Mouse (Mus musculus) heart, embryonic 12.5 days (tissue): ENCODE measurements around the gene Ifna6. TPM values are rescaled to one million over a fixed set of nuclear protein-coding genes. Genes with fewer than 3 reads are reported as not detected.

Experiments used
- ATAC-seq: fragments of 200-750 bp; cut with Nextera tagmentation; 2 replicates; pipeline ENCODE4 v1.8.0; 2017; ENCODE audit warnings: moderate TSS enrichment, moderate library complexity; ENCODE audit not compliant: insufficient number of reproducible peaks, low FRiP score
- H3K27ac ChIP-seq: fragments of 300-500 bp; sonication (generic); 2 replicates; pipeline ENCODE4 v1.5.1; 2016; ENCODE audit warnings: mild to moderate bottlenecking, moderate library complexity; ENCODE audit not compliant: poor library complexity, severe bottlenecking
- H3K27me3 ChIP-seq: fragments of 300-500 bp; sonication (generic); replicated peaks from 2 replicates; pipeline ENCODE4 v1.6.1; 2016; ENCODE audit warnings: mild to moderate bottlenecking, moderate library complexity
- H3K36me3 ChIP-seq: fragments of 300-500 bp; sonication (generic); 2 replicates; pipeline ENCODE4 v1.6.1; 2016; ENCODE audit warnings: mild to moderate bottlenecking, moderate library complexity
- H3K4me1 ChIP-seq: fragments of 300-500 bp; sonication (generic); replicated peaks from 2 replicates; pipeline ENCODE4 v1.6.1; 2016; ENCODE audit warnings: mild to moderate bottlenecking
- H3K4me2 ChIP-seq: fragments of 300-500 bp; sonication (generic); 2 replicates; pipeline ENCODE4 v1.6.1; 2016; ENCODE audit warnings: mild to moderate bottlenecking, moderate library complexity
- H3K4me3 ChIP-seq: fragments of 300-500 bp; sonication (generic); 2 replicates; pipeline ENCODE4 v1.5.1; 2016; ENCODE audit warnings: mild to moderate bottlenecking
- H3K9ac ChIP-seq: fragments of 300-500 bp; sonication (generic); 2 replicates; pipeline ENCODE4 v1.6.1; 2016; ENCODE audit warnings: mild to moderate bottlenecking, moderate library complexity
- H3K9me3 ChIP-seq: fragments of 300-500 bp; sonication (generic); replicated peaks from 2 replicates; pipeline ENCODE4 v1.6.1; 2016; ENCODE audit warnings: mild to moderate bottlenecking, moderate library complexity
- WGBS: fragments of 180-500 bp; shearing (Covaris S2); methylation state at CpG from one replicate; pipeline ENCODE4 v1.1.7; 2016; 5-methylcytosine and 5-hydroxymethylcytosine counted together
- polyA plus RNA-seq: library from polyadenylated mRNA; unstranded; fragments of >200 nt; fragmentation: Nextera tagmentation; extraction: Ambion mirVana; gene quantifications from 2 replicates; pipeline ENCODE4 v1.2.1, GENCODE M21; 2016

The Ifna6 gene
- polyA plus RNA-seq, 1 experiment from 2014 or later = not detected

DNA sequence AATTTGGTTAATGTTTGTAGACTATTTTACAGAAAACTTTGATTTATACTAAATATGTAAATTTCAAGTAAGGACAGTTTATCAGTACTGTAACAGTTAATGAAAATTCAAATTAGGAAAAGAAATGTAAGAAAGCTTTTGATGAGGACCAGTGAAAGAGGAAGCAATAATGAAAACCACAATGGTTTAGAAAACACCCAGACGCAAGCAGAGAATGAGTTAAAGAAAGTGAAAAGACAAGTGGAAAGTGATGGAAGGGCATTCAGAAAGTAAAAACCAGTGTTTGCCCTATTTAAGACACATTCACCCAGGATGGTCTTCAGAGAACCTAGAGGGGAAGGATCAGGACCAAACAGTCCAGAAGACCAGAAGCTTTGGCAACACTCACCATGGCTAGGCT, 22.5 kb downstream of the Ifna6 start, which contains the start of gene Ifna1:
TSS of gene Ifna1 (plus strand) at position 390 of the 400 bp plus-strand sequence.
- no peak for ATAC-seq
- H3K9ac ChIP-seq = no peak within 1 kb of the TSS
- no peaks in the 10 kb centered on the region for H3K4me1 ChIP-seq
- 0 out of 2 replicates have a peak, but pooled peaks cover 3% of the 10 kb centered on the region for H3K27me3 ChIP-seq
- 82% methylated on average over 1 of the region's 1 CpGs for WGBS
- no peak within 1 kb of the TSS for H3K4me3 ChIP-seq
- no peak within 1 kb of the TSS for H3K27ac ChIP-seq
- H3K9me3 ChIP-seq = no peaks in the 10 kb centered on the region
- H3K4me2 ChIP-seq = no peak within 1 kb of the TSS
- no peaks in the 10 kb centered on the region for H3K36me3 ChIP-seq

DNA sequence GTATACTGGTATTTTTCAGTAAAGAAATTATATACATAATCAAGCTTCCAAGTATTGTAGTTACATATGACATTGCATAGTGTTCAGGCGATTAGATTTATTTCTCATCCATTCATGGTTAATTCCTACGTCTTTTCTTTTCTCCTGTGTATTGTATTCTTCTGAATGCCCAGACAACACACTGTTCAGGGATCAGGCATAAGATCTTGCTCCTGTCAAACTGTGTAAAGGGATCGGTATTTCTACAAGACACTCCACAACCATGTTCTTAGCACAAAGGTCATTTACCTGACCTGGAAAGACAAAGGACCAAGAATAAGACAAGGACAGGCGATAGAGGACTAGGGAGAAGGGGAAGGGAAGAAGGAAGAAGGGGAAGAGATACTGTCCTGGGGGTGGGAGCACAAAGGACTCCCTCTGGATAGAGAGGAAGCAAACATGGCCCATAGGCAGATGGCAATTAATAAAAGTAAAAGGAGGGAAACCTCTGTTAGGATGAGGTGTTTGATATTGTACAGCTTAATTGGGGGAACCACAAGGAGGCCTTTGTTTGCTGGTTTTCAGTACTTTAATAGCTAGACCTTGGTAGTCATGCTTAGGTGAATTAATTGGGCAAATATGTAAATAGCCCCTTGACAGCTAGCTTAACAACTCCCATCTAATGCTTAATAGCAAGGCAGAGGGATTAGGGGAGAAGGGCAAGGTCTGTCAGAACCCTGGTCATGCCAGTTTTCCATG, 24.0 kb downstream of the Ifna6 start:
- H3K4me3 ChIP-seq = no peak overlapping the region
- no peak overlapping the region for H3K9ac ChIP-seq
- 0 out of 2 replicates have a peak, but pooled peaks cover 3% of the 10 kb centered on the region for H3K27me3 ChIP-seq
- H3K4me1 ChIP-seq = no peaks in the 10 kb centered on the region
- no peak overlapping the region for H3K4me2 ChIP-seq
- WGBS = 72% methylated on average over 4 of the region's 4 CpGs
- no peak overlapping the region for H3K27ac ChIP-seq
- H3K36me3 ChIP-seq = no peaks in the 10 kb centered on the region
- ATAC-seq = no peak
- H3K9me3 ChIP-seq = no peaks in the 10 kb centered on the region

DNA sequence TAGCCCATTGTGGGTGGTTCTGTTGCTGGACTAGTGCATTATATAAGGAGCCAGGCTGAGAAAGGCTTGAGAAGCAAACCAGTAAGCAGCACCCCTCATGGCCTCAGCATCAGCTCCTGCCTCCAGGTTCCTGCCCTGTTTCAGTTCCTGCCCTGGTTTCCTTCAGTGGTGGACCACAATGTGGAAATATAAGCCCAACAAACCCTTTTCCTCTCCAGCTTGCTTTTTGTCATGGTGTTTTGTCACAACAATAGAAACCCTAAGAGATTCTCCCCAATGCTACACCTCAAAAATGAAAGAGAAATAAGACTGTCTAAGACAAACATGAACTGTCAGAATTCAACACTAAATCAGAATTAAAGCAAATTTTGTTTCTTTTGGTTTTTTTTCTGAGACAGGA, 32.0 kb downstream of the Ifna6 start:
- Histone ChIP-seq H3K4me2 (no peak overlapping the region), H3K36me3 (no peaks in the 10 kb centered on the region), H3K9ac (no peak overlapping the region), H3K27ac (no peak overlapping the region), H3K4me1 (no peaks in the 10 kb centered on the region), H3K4me3 (no peak overlapping the region), H3K9me3 (no peaks in the 10 kb centered on the region), H3K27me3 (peaks cover 22% of the 10 kb centered on the region)
- no peak for ATAC-seq

DNA sequence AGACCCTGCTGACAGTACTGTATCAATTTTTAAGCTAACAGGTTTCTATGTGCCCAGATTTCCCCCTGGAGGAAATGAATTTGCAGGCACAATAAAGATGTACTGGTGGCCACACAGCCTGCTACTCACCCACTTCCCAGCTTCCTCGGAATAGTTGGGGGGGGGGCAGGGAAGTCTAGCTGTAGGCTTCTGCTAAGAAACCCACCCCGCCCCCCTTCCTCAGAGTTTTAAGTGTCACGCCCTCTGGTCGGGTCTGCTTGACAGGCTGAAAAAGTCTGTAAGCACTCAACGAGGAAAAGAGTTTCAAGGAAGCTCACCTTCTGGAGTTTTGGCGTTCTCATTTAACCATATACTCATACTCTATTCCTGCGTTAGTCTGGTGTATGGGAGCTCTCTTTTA, 36.1 kb downstream of the Ifna6 start:
- WGBS = 7% methylated on average over 7 of the region's 7 CpGs
- no peak overlapping the region for H3K4me3 ChIP-seq
- H3K27me3 ChIP-seq = peaks cover 30% of the 10 kb centered on the region
- H3K4me2 ChIP-seq = no peak overlapping the region
- ATAC-seq = no peak
- no peaks in the 10 kb centered on the region for H3K9me3 ChIP-seq
- H3K9ac ChIP-seq = no peak overlapping the region
- no peak overlapping the region for H3K27ac ChIP-seq
- H3K4me1 ChIP-seq = 0 out of 2 replicates have a peak, but pooled peaks cover 6% of the 10 kb centered on the region
- no peaks in the 10 kb centered on the region for H3K36me3 ChIP-seq

DNA sequence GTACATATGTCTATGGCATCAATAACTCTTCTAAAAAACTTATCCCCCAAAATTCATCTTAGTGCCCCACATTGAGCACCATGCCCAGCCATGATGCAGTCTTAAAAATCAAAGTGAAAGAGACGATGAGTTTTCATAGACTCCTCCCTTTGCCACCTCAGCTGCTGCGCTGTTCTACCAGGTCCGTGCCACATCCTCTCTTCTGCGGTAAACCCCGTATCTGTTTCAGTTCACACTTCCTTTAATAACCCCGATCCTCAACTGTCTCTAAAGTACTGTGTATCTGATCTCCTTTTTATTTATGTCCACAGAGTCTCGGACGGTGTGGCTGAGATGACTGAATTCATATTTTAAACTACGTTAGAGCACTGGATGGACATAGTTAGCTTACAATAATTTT, 37.4 kb downstream of the Ifna6 start:
- 58% methylated on average over 9 of the region's 9 CpGs for WGBS
- H3K27me3 ChIP-seq = peaks cover 30% of the 10 kb centered on the region
- H3K4me3 ChIP-seq = no peak overlapping the region
- H3K36me3 ChIP-seq = no peaks in the 10 kb centered on the region
- no peak for ATAC-seq
- no peak overlapping the region for H3K9ac ChIP-seq
- H3K4me2 ChIP-seq = peak overlapping the region; percentile 7; the same call in 1 of the 2 replicates
- no peak overlapping the region for H3K27ac ChIP-seq
- no peaks in the 10 kb centered on the region for H3K9me3 ChIP-seq
- H3K4me1 ChIP-seq = 0 out of 2 replicates have a peak, but pooled peaks cover 9% of the 10 kb centered on the region

DNA sequence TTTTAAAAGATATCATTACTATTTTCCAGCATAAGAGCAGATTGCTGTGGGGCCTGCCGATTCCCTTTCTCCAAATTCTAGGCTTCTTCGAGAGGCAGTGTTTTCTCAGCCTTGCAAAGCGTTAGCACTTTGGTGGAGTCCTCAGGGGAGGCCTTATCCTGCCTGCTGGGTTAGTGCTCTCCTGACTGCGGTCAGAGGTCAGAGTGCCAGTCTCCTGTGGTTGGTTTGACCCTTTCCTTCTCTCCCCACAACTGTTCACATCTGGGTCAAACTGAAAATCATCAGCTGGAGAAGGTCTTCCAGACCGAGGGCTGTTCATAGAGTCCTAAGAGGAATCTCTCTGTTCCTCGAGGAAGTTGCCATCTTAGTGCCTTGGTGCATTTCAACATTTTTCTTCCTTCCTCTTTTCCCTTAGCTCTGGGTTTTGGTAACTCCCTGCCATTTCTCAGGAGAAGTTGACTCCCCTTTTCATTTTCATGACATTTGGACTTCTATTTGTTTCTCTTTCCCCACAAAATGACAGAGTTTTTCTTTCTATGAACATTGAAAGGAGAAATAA, 37.9 kb downstream of the Ifna6 start:
- WGBS = 34% methylated on average over 6 of the region's 6 CpGs
- no peak overlapping the region for H3K4me3 ChIP-seq
- 0 out of 2 replicates have a peak, but pooled peaks cover 9% of the 10 kb centered on the region for H3K4me1 ChIP-seq
- H3K36me3 ChIP-seq = no peaks in the 10 kb centered on the region
- peaks cover 30% of the 10 kb centered on the region for H3K27me3 ChIP-seq
- no peak overlapping the region for H3K9ac ChIP-seq
- H3K27ac ChIP-seq = no peak overlapping the region
- no peak for ATAC-seq
- no peaks in the 10 kb centered on the region for H3K9me3 ChIP-seq
- no peak overlapping the region for H3K4me2 ChIP-seq

DNA sequence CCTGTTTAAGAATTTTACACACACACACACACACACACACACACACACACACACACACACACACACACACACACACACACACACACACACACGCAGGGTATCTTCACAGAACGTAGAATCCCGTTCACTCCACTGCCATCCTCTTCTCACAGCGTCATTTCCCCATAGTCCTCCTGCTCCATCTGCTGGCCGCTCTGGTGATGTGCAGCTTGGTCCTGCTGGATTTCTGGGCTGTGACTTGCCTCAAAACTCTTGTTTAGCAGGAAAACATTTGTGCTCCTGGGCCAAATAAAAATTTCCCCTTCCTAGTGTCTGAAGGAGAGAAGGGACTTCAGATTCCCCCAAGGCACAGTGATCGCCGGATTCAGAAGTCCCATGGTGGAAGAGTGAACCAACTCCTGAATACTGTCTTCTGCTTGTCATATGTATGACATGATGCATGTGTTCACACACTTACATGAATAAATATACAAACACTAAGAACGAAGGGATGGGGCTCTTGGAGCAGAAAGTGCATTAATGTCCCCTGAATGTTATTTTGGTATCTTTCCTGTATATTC, 40.2 kb downstream of the Ifna6 start:
- H3K27ac ChIP-seq = no peak overlapping the region
- H3K9ac ChIP-seq = no peak overlapping the region
- peak overlapping the region; percentile 98 for H3K4me2 ChIP-seq
- WGBS = under 1% methylated on average over 7 of the region's 8 CpGs
- peak overlapping the region; percentile 73 for H3K4me3 ChIP-seq
- H3K4me1 ChIP-seq = 0 out of 2 replicates have a peak, but pooled peaks cover 9% of the 10 kb centered on the region
- H3K36me3 ChIP-seq = no peaks in the 10 kb centered on the region
- no peaks in the 10 kb centered on the region for H3K9me3 ChIP-seq
- 0 out of 2 replicates have a peak, but pooled peaks have one; percentile 7 for ATAC-seq
- peaks cover 21% of the 10 kb centered on the region for H3K27me3 ChIP-seq

DNA sequence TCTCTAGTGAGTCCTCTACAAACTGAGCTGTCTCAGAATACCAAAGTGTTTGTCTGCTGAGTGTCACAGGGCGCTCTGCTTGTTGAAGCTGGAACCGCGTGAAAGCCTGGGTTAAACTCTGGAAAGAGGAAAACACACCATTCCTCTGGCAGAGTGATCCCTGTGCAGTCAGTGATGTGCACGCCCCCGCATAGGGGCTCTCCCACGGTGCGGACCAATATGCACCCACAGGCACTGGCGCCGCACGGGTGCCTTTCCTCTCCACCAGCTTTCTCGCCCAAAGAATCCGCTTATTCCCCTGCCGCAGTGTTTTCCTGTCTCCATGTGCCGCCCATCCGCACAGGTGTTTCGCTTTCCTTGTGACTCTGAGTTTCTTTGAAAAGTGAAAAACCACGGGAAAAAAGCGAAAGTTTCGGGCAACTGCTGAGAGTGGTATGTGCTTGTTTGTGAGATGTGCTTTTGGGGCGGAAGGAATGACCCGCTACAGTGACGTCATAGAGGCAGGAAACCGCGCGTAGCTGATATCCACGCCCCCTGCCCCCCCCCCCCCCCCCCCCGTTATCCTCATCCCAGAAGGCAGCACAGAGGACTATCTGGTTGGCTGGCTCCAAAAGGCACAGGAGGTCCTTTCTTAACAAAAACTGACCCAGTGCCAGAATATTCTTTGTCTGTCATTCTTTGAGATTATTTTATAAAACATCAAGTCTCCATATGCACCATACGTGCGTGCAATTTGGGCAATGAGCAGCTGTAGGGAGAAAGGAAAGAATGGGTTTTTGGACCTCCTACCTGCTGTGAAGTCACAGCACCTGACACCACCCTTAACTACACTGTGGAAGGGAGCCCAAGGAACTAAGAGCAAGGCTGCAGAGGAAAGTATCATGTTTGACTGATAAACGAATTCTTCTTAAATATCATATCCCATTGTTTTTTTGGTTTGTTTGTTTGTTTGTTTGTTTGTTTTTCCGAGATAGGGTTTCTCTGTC, 41.0 kb downstream of the Ifna6 start:
- Histone ChIP-seq H3K36me3 (no peaks in the 10 kb centered on the region), H3K9ac (peak overlapping the region; percentile 73), H3K27me3 (peaks cover 13% of the 10 kb centered on the region), H3K27ac (0 out of 2 replicates have a peak overlapping the region, but pooled peaks have one; percentile 27), H3K4me1 (0 out of 2 replicates have a peak, but pooled peaks cover 9% of the 10 kb centered on the region), H3K9me3 (no peaks in the 10 kb centered on the region), H3K4me2 (peak overlapping the region; percentile 98), H3K4me3 (peak overlapping the region; percentile 73)
- peak; percentile 79 for ATAC-seq
- 7% methylated on average over 31 of the region's 31 CpGs for WGBS

DNA sequence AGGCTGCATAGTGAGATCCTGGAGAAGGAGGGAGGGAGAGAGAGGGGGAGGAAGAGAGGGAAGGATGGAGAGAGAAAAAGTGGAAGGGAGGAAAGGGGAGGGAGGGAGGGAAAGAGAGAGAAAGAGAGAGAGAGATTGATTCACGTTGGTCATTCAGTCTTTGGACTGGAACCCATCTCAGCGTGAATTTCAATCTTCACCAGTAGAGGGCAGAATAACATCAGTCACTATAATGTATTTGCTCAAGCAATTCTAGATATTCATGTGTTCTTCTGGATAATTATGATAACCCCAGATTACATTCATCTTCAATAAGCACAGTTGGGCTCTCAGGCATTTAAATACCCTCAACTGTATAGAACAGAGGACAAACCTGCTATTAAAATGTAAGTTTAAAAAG, 45.5 kb downstream of the Ifna6 start:
- Histone ChIP-seq H3K36me3 (no peaks in the 10 kb centered on the region), H3K9ac (no peak overlapping the region), H3K9me3 (no peaks in the 10 kb centered on the region), H3K27ac (no peak overlapping the region), H3K4me3 (no peak overlapping the region), H3K4me2 (no peak overlapping the region), H3K4me1 (0 out of 2 replicates have a peak, but pooled peaks cover 6% of the 10 kb centered on the region), H3K27me3 (no peaks in the 10 kb centered on the region; the same call in 1 of the 2 replicates)
- WGBS = 0% methylated on average over 2 of the region's 2 CpGs
- ATAC-seq = no peak

DNA sequence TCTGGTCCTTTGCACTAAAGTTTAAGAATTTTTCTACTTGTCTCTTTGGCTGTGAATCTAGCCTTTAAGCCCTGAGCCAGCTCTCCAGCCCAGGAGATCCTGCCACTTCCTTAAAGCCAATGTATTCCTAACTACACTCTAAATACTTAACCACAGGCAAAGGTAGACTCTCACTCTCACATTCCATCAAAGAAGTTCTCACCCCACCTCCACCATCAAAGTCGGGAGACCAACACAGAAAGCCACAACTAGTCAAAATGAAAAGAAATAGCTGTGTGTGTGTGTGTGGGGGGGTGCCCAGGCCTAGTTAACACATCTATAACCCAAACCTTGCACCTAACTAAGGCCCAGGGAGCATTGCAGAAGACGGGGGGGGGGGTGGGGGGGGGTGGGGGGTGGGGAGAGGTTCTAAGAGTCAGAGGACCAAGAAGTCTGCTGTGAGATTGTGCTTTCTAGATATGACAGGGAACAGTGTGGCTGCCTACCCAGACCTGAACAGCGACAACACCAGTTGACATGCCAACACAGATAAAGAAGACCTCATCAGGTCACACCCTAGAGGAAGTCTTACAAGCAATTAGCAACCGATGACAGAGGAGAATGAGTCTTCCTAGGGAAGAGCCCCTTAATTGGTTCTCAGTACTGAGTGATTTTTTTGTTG, 48.3 kb downstream of the Ifna6 start:
- Histone ChIP-seq H3K4me3 (no peak overlapping the region), H3K4me1 (no peaks in the 10 kb centered on the region), H3K27me3 (no peaks in the 10 kb centered on the region; the same call in 1 of the 2 replicates), H3K9me3 (no peaks in the 10 kb centered on the region), H3K9ac (no peak overlapping the region), H3K36me3 (no peaks in the 10 kb centered on the region), H3K4me2 (no peak overlapping the region), H3K27ac (no peak overlapping the region)
- WGBS = 32% methylated on average over 3 of the region's 4 CpGs
- no peak for ATAC-seq
